Mouse (Mus musculus) telencephalon, adult 2 months (tissue): Measurements from ENCODE around the gene Hinfp.
A peak's percentile ranks its signal among the peaks of the same experiment; 100 is the strongest.
"Not testable (repeated sequence)": the region's sequence is repeated elsewhere in the genome, so short reads cannot be mapped to it uniquely, and the experiment has no call there.

Source experiments
- DNase-seq: peaks from one replicate; pipeline ENCODE4 v3.0.0-alpha.2; 2011; ENCODE audit warnings: low read depth, low spot score

Gene Hinfp

DNA sequence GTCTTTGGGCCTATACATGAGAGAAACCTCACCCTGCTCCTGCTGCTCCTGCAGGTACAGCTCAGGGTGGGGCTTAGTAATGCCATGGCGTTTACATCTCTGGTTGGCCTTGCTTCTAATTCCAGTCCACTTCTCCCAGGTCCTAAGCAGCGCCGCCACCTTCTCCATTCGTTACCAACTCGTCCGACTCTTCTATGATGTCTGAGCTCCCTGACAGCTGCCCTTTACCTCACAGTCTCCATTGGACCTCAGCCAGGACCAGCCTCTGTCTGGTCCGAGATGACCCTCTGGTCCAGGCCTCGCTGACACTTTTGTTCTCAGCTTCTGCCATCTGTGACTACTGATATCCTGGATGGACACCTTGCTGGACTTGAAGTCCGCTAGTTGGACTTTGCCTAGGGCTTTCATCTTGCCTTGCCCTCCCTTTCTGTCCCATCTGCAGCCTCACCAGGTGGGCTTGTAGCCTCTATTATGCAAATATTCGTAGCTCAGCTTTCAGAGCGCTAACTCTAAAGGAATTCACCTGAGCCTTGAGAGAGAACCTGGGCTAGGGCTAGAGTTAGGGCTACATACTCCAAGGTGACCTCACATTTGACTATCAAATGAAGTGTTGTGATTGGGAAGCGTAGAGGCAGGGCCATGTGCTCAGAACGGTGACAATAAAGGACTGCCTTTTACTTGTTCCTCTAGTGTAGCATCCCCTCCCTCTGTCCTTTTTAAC is 27.6 kb upstream of the Hinfp start:
- no peak for DNase-seq

DNA sequence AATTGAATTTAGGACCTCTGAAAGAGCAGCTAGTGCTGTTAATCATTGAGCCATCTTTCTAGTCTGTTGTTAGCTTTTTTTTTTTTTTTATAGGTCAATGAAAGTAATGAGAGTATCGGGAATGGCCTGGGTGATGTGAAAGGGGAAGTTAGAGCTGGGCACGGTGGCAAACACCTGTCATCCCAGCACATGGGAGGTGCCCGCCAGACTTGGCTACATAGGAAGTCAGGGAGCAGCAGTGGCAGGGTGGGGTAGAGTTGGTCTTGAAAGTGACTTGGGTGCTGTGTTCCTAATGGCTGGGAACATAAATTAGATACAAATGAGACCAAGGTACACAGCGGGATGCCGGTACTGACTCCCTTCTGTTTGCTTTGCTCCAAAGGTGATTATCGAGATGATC is 25.3 kb upstream of the Hinfp start:
- no peak for DNase-seq

DNA sequence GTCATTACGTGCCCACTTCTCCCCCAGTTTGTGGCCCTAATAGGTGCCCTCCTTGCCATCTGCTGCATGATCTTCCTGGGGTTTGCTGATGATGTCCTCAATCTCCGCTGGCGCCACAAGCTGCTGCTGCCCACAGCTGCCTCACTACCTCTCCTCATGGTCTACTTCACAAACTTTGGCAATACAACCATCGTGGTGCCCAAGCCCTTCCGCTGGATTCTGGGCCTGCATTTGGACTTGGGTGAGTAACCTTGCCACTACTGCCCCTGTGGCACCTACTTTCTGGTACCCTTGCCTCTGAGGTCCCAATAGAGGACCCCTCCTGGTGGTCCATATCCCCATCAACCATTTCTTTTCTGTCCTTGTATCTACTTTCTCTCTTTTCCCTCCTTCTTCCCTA is 22.5 kb upstream of the Hinfp start:
- DNase-seq = no peak

DNA sequence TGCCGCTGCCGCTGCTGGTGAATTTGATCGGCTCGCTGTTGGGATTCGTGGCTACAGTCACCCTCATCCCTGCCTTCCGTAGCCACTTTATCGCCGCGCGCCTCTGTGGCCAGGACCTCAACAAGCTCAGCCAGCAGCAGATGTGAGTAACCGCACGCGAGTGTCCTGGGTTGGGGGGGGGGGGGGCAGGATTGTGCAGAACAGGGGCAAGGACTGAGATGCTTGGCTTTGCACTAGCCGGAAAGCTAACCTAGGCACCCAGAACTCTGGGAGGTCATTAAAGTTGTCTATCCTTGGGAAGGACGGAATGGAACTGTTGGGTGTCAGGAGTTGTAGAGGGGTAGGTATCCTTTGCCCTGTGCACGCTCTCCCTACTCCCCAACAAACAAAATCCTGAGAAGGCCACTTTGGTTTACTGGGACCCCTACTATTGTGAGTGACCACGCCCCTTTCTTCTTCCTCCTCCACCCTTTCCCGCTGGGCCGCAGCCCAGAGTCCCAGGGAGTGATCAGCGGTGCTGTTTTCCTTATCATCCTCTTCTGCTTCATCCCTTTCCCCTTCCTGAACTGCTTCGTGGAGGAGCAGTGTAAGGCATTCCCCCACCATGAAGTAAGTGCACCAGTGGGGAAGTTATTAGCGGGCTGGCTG is 21.7 kb upstream of the Hinfp start:
- DNase-seq = no peak

DNA sequence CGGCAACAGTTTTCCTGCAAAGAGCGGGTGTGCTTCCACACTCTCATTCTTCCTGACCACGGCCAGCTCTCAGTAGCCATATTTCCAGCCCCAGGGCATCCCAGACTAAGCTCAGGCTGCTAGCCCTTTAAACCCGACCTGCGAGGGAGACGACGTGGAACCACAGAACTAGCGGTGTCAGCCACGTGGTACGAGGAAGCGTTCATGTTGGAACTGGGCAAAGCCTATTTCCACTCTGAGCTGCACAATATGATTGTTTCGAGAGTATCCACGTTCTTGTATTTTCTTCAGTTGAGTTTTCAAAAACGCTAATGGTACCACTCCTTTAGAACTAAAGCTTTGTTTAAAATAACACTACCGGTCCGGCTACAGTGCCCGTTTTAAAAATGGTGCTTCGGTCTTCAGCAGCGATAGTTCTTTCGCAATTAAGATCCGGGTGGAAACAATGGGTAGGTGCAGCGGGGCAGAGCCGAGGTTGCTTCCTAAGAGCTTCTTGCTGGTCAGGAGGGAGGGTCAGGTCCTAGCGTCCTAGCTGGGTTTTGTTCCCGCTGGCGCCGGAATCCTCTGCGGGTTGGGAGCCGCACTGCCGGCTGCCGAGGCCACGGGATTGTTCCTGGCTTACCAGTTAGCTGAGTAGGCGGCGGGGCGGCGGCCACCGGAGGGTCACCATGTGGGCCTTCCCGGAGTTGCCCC is 21.0 kb upstream of the Hinfp start:
- peak; percentile 96 for DNase-seq

DNA sequence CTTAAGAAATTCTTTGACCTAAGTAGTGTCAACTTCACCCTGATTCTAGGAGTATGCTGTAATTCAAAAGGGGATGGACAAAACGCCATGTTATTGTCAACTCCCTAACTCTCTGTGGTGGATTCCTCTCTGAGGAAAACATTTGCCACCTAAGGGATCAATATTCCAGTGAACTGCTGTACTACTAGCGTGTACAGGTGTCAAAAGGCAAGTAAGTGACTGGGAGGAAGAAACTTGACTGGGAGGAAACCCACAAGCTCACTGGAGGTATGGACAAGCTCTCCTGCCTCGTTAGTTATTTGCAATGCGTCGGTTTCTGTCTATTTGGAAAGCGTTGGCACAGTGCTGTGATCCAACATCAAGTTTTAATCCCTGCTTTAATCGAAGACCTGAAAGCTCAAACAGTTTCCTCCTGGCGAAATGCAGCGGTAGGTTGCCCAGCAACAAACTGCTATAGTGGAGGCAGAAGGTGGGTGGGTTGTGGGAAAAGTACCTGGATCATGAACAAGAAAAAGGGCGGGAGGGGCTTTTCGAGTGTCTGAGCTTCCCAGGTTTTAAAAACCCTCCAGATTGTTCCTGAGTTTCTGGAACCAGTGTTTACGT is 20.4 kb upstream of the Hinfp start, which contains the start of gene Dpagt1:
TSS of gene Dpagt1 (plus strand) at position 252 of the 603 bp plus-strand sequence.
- DNase-seq = peak; percentile 83

DNA sequence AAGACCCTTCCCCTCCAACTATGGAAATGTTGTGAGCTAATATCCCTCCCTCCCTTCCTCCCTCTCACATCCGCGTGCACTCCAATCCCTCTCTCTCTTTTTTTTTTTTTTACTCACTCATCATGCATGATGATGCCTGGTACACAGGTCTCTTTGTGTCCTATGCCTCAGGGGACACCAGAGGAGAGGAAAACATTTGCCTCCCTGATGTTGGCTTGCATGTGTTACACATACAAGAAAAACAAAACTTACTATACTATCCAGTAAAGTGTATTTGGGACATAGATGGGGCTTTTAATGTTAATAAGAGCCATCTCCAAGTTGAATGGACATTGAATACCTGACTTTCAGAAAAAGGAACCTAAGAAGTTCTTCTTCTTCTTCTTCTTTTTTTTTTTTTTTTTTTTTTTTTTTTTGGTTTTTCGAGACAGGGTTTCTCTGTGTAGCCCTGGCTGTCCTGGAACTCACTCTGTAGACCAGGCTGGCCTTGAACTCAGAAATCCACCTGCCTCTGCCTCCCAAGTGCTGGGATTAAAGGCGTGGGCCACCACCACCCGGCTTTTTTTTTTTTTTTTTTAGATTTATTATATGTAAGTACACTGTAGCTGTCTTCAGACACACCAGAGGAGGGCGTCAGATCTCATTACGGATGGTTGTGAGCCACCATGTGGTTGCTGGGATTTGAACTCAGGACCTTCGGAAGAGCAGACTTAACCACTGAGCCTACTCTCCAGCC is 19.7 kb upstream of the Hinfp start:
- not testable (repeated sequence) for DNase-seq

DNA sequence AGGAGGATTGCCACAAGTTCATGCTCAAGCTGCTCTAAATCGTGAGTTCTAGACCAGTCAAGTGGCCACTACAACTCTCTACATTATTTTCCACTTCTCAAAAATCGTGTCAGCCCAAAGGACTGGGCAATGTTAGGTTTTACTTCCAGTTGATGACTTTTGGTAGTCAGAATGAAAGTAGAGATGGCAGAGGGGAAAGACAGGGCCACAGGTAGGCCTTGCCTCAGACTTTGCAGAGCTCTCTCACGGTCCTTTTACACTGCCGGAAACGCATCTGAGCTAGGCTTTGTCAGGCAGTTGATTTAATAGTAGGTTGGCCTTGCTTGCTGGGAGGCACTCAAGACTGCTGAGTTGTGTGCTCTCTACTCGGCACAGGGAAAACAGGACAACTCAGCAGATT is 18.7 kb upstream of the Hinfp start:
- DNase-seq = no peak

DNA sequence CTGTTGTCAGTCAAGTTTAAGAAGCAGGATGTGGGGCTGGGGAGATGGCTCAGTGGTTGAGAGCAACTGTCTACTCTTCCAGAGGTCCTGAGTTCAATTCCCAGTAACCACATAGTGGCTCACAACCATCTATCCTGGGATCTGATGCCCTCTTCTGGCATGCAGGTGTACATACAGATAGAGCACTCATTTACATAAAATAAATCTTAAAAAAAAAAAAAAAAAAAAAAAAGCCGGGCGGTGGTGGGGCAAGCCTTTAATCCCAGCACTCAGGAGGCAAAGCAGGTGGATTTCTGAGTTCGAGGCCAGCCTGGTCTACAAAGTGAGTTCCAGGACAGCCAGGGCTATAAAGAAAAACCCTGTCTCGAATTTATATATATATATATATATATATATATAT is 18.2 kb upstream of the Hinfp start:
- DNase-seq = not testable (repeated sequence)

DNA sequence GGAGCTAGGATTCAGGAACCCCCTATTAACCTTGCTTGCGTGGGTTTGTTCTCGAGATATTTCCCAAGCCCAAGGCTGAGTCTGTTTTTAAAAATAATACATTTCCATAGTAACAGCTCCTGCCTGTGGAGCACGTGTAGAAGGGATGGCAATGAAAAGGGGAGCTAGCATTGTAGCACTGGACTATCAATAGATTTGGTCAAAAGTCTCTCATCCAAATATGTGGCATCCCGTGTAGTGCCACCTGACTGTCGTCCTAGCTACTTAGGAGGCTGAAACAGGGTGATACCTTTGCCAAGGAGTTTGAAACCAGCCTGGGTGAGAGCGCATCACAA is 15.3 kb upstream of the Hinfp start:
- DNase-seq = peak; percentile 80

DNA sequence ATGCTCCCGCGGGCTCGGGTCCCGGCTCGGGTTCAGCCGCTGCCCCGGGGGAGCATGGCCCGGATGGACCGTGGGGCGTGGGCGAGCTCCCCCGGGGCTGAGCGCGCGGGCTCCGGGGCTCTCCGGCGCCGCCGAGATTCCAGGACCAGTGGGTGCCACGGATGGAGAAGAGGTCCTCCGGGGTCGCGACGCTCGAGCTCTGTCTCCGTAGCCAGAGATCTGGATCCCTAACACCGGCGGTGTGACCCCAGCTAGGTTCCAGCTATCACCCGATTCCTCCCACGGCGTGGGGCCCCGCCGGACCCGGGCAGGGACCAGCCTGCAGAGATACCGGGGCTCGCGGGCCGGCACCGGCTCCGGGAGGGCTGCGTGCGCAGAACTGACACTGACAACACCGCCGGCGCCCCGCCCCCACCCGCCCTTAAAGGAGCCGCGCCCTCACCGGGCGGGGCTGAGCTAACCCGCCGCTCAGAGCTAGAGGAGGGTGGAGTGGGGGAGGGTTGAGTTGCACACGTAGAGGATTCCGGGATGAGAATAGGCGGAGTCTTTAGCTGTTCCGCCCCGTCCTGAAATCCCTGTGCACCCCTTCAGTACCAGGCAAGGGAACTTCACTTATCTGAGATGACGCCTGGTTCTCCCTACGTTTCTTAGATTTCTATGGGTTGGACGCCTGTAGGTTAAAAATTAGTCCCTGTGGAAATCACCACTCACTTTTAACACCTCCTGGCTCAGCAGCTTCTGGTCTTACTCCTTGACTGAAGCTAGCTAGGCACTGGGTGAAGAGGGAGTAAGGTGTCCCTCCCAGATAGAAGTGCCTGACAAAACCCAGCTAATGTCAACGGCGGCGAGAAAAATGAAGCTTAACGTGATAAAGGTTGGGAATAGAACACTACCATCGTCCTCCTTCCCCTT is 14.7 kb upstream of the Hinfp start, which contains the start of gene C2cd2l:
TSS of gene C2cd2l (minus strand) at position 399 of the 912 bp plus-strand sequence.
- peak; percentile 98 for DNase-seq

DNA sequence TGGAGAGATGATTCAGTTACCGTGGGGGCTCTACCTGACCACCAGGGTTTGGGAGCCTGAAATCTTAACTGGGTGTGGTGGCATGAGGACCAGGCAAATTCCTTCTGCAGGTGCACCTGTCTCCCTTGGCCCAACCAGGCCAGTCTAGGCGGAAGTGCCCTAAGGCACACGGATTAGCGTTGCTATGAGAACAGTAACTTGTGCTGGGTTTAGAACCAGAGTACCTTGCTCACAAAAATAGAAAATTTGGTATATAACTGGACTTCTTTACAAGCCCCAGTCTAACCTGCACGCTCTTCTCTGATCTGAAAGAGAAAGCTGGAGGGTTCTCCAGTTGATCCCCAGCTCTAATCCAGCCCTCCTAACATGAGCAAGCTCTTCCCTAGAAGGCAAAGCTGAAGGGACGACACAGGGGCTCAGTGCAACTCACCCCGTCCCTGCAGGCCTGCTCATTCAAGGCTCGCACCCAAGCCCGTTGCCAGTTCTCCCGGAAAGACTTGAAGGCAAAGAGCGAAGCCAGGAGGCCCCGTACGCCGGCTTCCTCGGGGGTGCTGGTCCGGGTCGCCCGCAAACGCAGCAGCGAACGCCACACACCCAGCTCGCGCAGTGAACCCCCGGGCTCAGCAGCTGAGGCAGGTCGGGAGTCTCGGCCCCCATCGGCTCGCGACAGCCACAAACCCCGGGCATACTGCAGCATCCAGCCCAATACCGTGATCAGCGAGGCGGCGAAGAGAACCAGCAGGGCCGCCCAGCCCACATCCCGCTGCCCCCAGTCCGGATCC is 13.8 kb upstream of the Hinfp start:
- DNase-seq = no peak

DNA sequence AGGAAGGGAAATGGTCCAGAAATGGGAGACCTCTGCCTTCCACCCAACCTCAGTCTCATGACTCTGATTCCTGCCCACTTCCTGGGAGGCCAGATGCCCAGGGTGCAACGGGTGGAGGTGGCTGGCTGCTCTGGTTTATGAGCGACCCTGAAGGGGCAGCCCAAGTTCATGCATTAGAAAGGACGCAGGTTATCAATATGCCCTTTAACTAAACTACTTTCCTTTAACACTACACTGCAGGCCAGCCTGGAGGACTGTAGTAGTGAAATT is 13.3 kb upstream of the Hinfp start:
- no peak for DNase-seq

DNA sequence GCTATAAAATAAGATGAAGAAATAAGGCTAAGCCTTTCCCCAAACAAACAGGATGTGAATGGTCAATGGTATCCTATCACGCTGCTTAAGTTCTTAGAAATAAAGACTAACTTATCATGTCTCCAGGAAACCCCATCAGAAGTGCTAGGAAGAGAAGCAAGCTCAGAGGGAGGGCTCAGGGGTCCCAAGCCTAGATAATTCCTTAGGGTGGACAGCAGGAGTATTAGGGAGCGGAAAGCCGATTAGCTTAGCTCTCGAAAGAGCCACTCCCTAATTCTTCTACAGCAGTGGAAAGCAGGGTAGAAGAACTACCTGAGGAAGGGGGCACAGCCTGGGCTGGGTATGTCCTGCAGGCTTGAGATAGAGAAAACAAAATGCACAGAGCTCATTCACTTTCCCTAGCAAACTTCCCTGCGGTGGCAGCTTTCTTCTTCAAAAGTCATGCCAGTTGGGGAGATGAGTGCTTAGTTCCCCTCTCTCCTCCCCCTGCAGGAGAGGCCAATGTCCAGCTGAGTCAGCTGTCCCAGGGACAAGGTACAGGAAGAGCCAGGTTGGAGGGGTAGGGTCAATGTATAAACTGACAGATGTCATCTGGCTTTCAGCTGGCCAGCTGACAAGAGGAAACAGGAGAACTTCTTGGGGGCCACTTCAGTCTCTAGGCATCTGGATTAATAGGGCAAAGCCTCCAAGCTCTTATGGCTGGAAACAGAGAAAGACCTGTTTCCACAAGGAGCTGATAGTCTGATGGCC is 12.8 kb upstream of the Hinfp start:
- DNase-seq = no peak

DNA sequence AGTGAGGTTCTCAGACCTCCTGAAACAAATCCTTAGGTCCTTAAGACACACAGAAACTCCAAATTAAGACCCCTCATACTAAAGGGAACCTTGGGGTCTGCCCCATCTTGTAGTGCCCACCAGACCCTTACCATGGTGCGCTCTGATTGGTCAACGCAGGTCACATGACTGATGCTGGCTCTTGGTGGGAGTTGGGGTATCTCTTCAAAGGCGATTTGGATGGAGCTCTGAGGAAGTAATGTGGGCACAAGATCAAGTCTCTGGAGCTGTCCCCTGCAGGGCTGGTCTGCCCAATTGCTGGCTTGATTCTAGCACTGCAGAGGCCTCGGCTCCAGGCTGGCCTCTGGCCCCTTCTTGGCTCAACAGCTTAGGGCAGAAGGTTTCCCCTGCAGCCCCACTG is 12.0 kb upstream of the Hinfp start:
- no peak for DNase-seq

DNA sequence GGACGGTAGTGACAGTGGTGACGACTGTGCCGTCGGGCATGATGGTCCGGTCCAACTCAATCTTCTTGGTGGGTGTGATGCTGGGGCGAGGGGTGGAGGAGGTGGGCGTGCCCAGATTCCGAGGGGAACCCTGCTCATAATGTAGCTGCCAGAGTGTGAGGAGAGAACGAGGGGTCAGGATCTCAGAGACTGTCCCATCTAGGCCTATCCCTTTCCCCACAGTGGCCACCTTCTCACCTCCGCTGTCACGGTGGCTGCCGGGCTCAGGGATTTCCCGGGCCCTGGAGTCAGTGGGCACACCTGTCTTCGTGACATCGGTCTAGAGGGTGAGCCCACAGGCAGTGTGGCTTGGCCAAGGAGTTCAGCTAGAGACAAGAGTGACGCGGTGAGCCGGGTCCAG is 9.4 kb upstream of the Hinfp start:
- no peak for DNase-seq

DNA sequence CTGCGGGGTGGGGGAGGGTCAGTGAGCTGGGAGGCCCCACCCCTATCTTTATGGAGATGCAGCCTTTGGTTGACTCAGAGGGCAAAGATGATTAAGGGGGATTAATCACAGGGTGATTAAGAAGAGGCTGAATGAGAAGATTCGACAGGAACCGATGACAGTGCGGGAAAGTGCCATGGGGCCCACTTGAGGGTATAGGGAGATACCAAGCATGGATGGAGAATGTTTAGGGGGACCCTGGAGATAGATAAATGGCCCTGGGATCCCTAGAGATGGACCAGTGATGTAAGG is 8.7 kb upstream of the Hinfp start:
- no peak for DNase-seq

DNA sequence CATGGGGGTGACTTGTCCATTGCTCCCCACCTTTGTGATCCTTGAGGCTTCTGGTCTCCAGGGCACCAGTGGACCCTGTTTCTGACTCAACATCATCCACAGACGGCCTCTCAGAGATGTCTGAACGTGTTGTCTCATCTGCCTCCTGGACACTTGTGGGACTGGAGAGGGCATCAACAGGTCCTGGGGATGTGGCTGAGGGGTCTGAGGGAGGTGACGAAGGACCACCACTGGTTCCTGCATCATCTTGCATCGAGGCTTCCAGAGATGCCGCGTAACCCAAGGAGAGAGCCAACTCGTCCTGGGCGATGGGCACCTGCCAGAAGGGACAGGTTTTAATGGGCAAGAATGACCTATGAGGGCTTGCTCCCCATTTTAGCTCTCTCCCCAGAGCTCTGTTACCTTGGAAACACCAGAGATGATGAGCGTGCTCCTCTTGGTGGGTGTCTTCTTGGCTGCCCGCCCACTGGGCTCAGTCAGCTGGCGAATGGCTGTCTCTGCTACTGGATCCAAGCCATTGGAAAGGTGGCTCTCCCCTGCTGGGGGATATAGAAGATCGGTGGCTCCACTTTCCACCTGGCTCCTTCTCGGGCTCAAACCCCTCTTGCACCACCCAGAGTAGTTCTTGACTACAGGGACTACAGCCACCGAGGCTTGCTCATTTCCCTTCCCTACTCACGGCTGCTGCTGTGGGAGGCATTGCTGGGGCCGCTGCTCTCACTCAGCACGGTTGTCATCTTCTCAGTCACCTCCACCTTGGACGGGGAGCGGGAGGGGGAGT is 8.2 kb upstream of the Hinfp start:
- peak; percentile 78 for DNase-seq
